10 mouse cellular contexts compared by ENCODE assay signal in the genomic region with DNA sequence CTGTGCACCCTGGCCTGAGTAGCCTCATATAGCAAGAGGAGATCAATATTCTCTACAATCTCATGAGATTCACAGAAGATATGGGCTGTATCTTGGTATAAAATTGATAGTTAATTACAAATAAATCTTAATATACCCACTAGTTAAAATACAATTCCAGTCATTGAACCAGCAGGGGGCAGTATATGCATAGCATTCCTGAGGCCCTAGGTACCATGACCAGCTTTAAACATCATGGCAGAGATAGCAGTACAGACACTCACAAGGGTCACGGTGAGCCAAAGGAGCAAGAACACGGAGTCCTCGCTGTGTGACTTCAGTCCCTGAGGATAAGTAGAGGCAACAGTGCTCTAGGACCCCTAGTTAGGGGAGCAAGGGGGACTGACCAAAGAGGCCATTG. TPM values are rescaled to one million over a fixed set of nuclear protein-coding genes. Genes with fewer than 3 reads are reported as not detected.
A peak's percentile ranks its signal among the peaks of the same experiment; 100 is the strongest.
DNase-seq lines count a peak whose midpoint lies in the region; ATAC-seq and TF ChIP-seq lines count a peak whose summit lies in the region.
"Had no signal": no experiment of that assay in that cellular context is flagged by ENCODE, and none has a peak within 500 bp of the region (broad histone marks: within the 10 kb centered on the region; RNA-seq: fewer than 3 reads in every experiment).

No protein-coding gene starts in this region.

- no peaks in the 10 kb centered on the region for H3K79me2 ChIP-seq in liver, adult 2 months (ENCODE audit: control insufficient read depth, insufficient read depth, low read length)

- H3K9me3 ChIP-seq in liver, embryonic 11.5 days (ENCODE audit: control insufficient read depth, low read length), result no peaks in the 10 kb centered on the region
- H3K9me3 ChIP-seq: neural tube, embryonic 13.5 days had no signal

- H3K4me1 ChIP-seq in liver, adult 2 months (ENCODE audit: control insufficient read depth, insufficient read depth, low read length), result peaks cover 5% of the 10 kb centered on the region; the same call in 1 of the 2 replicates
- H3K4me1 ChIP-seq in liver, embryonic 11.5 days (replicated peaks; ENCODE audit: control insufficient read depth, insufficient read depth, low read length), result no peaks in the 10 kb centered on the region

- no peak for TF ChIP-seq POLR2A in liver, adult 2 months (IDR thresholded peaks at IDR 0.05; ENCODE audit: extremely low read depth, insufficient read depth, low read length)

- peak; percentile 42 to 58 for DNase-seq in cerebellum, adult 18-20 months
- DNase-seq in cerebellum, adult 11-12 months, result no peak
- peak; percentile 60 for DNase-seq in liver, adult 2 months (ENCODE audit: extremely low read depth, low read depth, low spot score)
- no peak for DNase-seq in liver, embryonic 11.5 days (ENCODE audit: low spot score)
- peak; percentile 41 to 56 for DNase-seq in heart, postnatal 36 days
- DNase-seq in lung, postnatal 36 days, result peak; percentile 88
- no peak for DNase-seq in yolk sac, embryonic 10.5 days (ENCODE audit: low spot score)

- no peak overlapping the region for H3K9ac ChIP-seq in liver, adult 2 months (ENCODE audit: low read depth, low read length)
- H3K9ac ChIP-seq in liver, embryonic 11.5 days (ENCODE audit: low read depth, low read length), result no peak overlapping the region
- H3K9ac ChIP-seq: neural tube, embryonic 13.5 days had no signal

- no peak overlapping the region for H3K4me3 ChIP-seq in liver, adult 2 months (ENCODE audit: insufficient read depth, low read depth, low read length)
- no peak overlapping the region for H3K4me3 ChIP-seq in liver, embryonic 11.5 days (ENCODE audit: low read depth, low read length)
- H3K4me3 ChIP-seq: neural tube, embryonic 13.5 days had no signal

- ATAC-seq in liver, embryonic 11.5 days (replicated peaks; ENCODE audit: low FRiP score), result no peak
- ATAC-seq in activated CD4-positive, CD25-positive, alpha-beta regulatory T cell, adult 4 months, result peak; percentile 47

- H3K27ac ChIP-seq in liver, adult 2 months (replicated peaks; ENCODE audit: insufficient read depth, low read depth, low read length), result no peak overlapping the region
- no peak overlapping the region for H3K27ac ChIP-seq in liver, embryonic 11.5 days (ENCODE audit: low read depth, low read length)
- H3K27ac ChIP-seq: neural tube, embryonic 13.5 days had no signal

- intact Hi-C loops in heart, postnatal 36 days (cut with DNase I), result loop anchor here (1.0 to 2.0 kb wide), 2 partner anchors 31 to 47 kb away; no protein-coding TSS in a partner anchor

- no peaks in the 10 kb centered on the region for H3K27me3 ChIP-seq in liver, adult 2 months (ENCODE audit: control insufficient read depth, insufficient read depth, low read length)
- H3K27me3 ChIP-seq in liver, embryonic 11.5 days (replicated peaks; ENCODE audit: control insufficient read depth, insufficient read depth, low read length), result no peaks in the 10 kb centered on the region
- H3K27me3 ChIP-seq: neural tube, embryonic 13.5 days had no signal

- peaks cover 50% of the 10 kb centered on the region for H3K36me3 ChIP-seq in liver, adult 2 months (ENCODE audit: control insufficient read depth, insufficient read depth, low read length)
- no peaks in the 10 kb centered on the region for H3K36me3 ChIP-seq in liver, embryonic 11.5 days (ENCODE audit: control insufficient read depth, insufficient read depth, low read length)
- H3K36me3 ChIP-seq: neural tube, embryonic 13.5 days had no signal

- peak; percentile 24; the same call in 1 of the 2 replicates for TF ChIP-seq CTCF in liver, adult 2 months (IDR thresholded peaks at IDR 0.05; ENCODE audit: low read depth, low read length)

- H3K4me2 ChIP-seq in liver, embryonic 11.5 days, result no peak overlapping the region
- H3K4me2 ChIP-seq: neural tube, embryonic 13.5 days had no signal

- 75% methylated on average over 3 of the region's 3 CpGs for WGBS in liver, adult 2 months
- 35% methylated on average over 3 of the region's 3 CpGs for WGBS in liver, embryonic 11.5 days

RNA-seq across cellular contexts. Expression of a gene that starts 28.6 kb away (rescaled TPM):
- 220 and 428 TPM in 2 replicates for total RNA-seq in liver, adult 2 months (2014; rRNA removed)
- 287 and 304 TPM in 2 replicates for polyA plus RNA-seq in liver, adult 2 months (2012; rRNA removed)
- 1.6 and 1.7 TPM in 2 replicates for polyA plus RNA-seq in liver, embryonic 11.5 days (2014; fragmentation: Nextera tagmentation; extraction: Ambion mirVana)
- 100 to 1,000 TPM; 125 to 176 TPM for polyA plus RNA-seq in activated CD4-positive, CD25-positive, alpha-beta regulatory T cell, adult 4 months (2017; shearing (Covaris generic))
- 10 to 100 TPM; 35.4 to 41.5 TPM for total RNA-seq in heart, postnatal 36 days (2021)

RNA-seq across cellular contexts. Expression of a gene that starts 50.0 kb away (rescaled TPM):
- total RNA-seq in liver, adult 2 months (2014; rRNA removed), result 9.5 and 12.8 TPM in 2 replicates
- 14.6 and 15.8 TPM in 2 replicates for polyA plus RNA-seq in liver, adult 2 months (2012; rRNA removed)
- 7.8 and 8.3 TPM in 2 replicates for polyA plus RNA-seq in liver, embryonic 11.5 days (2014; fragmentation: Nextera tagmentation; extraction: Ambion mirVana)
- polyA plus RNA-seq in activated CD4-positive, CD25-positive, alpha-beta regulatory T cell, adult 4 months (2017; shearing (Covaris generic)), result 10 to 100 TPM; 13.5 to 13.7 TPM
- total RNA-seq in heart, postnatal 36 days (2021), result 10 to 100 TPM; 13.8 to 13.9 TPM

RNA-seq across cellular contexts. Expression of a gene that starts 57.3 kb away (rescaled TPM):
- 1.8 and 1.9 TPM in 2 replicates for total RNA-seq in liver, adult 2 months (2014; rRNA removed)
- 1.4 TPM in 2 replicates for polyA plus RNA-seq in liver, adult 2 months (2012; rRNA removed)
- 7.3 and 9.5 TPM in 2 replicates for polyA plus RNA-seq in liver, embryonic 11.5 days (2014; fragmentation: Nextera tagmentation; extraction: Ambion mirVana)
- polyA plus RNA-seq in activated CD4-positive, CD25-positive, alpha-beta regulatory T cell, adult 4 months (2017; shearing (Covaris generic)), result not detected
- 1 to 10 TPM in 1 of 2 experiments, under 1 TPM in 1; 0.95 to 1.0 TPM for total RNA-seq in heart, postnatal 36 days (2021)

RNA-seq across cellular contexts. Expression of a gene that starts 58.9 kb away (rescaled TPM):
- total RNA-seq in liver, adult 2 months (2014; rRNA removed), result 11.2 and 23.4 TPM in 2 replicates
- 3.8 and 4.2 TPM in 2 replicates for polyA plus RNA-seq in liver, adult 2 months (2012; rRNA removed)
- not detected in 2 replicates for polyA plus RNA-seq in liver, embryonic 11.5 days (2014; fragmentation: Nextera tagmentation; extraction: Ambion mirVana)
- under 1 TPM in 1 of 2 experiments, not detected in 1; 0.29 TPM for polyA plus RNA-seq in activated CD4-positive, CD25-positive, alpha-beta regulatory T cell, adult 4 months (2017; shearing (Covaris generic))
- total RNA-seq in heart, postnatal 36 days (2021), result not detected
- polyA plus RNA-seq: intestine, embryonic 14.5 days; neural tube, embryonic 13.5 days had no signal

Comparison
In these comparisons a context has a peak if more than half of its experiments do, and no peak if none do; other contexts are left out.
1. DNase-seq: peak in cerebellum, adult 18-20 months (2 of 2), liver, adult 2 months (single experiment), heart, postnatal 36 days (2 of 2) and lung, postnatal 36 days (single experiment); none in cerebellum, adult 11-12 months (single experiment), liver, embryonic 11.5 days (single experiment) and yolk sac, embryonic 10.5 days (single experiment).
2. RNA of a gene that starts 28.6 kb away (polyA plus RNA-seq): 287 to 304 TPM in liver, adult 2 months and 125 to 176 TPM in activated CD4-positive, CD25-positive, alpha-beta regulatory T cell, adult 4 months; 1.6 to 1.7 TPM in liver, embryonic 11.5 days; every median in the first group is over 10 times any median in the second.